Mouse (Mus musculus) layer of hippocampus, adult 9-11 months (tissue): Measurements from ENCODE around the gene Spats2.
A peak's percentile ranks its signal among the peaks of the same experiment; 100 is the strongest.
"Not testable (repeated sequence)": the region's sequence is repeated elsewhere in the genome, so short reads cannot be mapped to it uniquely, and the experiment has no call there.

Source experiments
- DNase-seq: peaks from one replicate; pipeline ENCODE4 v3.0.0; 2022

The Spats2 gene

DNA sequence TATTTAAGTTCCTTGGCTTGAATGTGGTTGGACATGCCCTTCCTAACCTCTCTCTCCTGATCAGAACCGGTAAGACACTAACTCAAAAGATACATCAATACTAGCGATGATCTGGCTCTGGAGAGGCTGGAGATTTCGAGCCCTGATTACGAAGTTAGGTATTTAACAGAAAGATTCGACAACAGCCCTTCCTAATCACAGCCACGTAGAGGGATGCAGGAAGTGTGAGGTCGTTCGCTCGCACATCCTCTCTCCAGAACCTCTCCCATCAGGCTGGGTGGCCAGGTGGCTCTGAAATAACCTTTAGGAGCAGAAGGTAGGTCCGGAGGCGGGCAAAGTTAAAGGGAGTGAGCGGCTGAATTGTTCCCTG is at the start of gene Spats2:
Spats2 (plus strand) TSS at position 206 of the 370 bp plus-strand sequence.
- no peak for DNase-seq

- DNase-seq: not testable (repeated sequence)
Observed at GRCm38 (mm10) chr15:99076011-99076410, 49.7 kb upstream of the Spats2 start.

DNA sequence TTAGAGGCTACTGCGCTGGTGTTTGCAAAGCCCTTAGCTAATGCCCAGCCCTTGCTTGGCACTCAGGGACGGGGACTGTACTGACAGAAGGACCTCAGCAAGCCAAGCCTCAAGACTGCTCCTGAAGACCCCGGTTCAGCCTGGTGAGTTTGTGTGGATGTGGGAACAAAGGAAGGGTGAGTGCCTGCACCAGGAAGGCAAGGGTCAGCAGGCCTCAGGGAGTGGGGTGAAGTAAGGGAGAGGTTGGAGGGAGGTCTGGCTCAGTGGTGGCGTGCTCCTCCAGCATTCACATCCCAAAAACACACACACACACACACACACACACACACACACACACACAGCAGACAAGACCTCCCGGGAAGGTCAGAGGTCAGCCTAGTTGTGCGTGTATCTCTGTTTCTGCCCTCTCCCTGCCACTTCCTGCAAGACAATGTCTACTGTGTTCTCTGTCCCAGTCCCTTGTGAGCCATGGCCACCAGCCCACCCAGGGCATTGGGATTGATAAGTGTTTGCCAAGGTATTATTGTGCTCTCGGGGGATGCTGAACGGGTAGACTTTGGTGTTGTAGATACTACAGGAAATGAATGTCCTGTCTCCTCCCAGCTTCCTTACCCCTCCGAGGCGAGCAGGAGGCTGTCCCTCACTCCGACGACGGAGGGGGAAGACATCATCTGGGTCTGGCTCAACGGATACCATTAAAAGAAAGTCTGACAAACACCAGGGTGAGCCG is 47.4 kb upstream of the Spats2 start:
- DNase-seq: no peak

DNA sequence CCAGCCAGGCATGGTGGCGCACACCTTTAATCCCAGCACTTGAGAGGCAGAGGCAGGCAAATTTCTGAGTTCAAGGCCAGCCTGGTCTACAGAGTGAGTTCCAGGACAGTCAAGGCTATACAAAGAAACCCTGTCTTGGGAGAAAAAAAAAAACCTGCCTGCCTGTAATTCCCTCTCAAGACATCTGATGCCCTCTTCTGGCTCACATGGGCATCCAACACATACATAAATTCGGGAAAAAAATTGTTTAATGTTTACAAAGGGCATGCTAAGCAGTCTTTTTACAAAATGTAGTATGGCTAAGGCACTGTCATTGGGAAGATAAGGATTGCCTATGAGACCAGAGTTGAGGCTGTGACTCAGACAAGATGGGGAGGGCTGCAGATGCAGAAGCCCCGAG is 45.9 kb upstream of the Spats2 start:
- no peak for DNase-seq

DNA sequence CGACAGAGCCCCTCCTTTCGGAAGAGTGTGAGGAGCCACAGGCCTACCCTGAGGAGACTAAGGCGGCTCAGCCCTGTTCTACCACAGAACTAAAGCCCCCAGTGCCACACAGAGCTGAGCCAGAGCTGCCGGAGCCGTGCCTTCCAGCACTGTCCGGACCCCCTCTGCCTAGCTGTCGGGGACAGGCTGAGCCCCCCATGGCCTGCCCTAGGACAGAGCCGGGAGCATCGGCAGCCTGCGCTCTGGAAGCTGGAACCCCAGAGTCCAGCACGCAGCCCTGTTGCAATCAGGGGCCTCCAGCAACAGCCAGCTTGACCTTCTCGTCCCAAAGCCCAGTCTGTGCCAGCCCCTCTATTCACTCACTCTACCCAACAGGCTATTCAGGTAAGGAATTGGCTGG is 43.4 kb upstream of the Spats2 start:
- no peak for DNase-seq

DNA sequence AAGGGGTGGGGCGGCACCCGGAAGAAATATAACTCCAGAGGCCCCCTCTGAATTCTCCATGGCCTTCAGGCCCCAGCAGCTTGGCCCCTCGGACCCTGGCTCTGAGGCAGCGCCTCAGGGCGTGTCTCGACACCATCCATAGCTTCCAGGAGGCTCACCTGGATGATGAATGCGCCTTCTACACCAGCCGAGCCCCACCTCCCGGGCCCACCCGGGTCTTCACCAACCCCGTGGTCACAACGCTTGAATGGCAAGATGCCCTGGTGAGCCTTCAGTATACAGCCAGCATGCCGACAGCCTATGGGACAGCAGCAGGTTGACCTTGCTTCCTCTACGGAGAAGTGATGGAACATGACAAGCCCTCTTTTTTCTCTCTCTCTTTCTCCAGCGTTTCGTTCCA is 42.9 kb upstream of the Spats2 start:
- no peak for DNase-seq

GRCm38 (mm10) chr15:99083258-99083657 is 42.5 kb upstream of the Spats2 start:
- no peak for DNase-seq

- no peak for DNase-seq
Observed at GRCm38 (mm10) chr15:99083867-99084557, 41.7 kb upstream of the Spats2 start.

DNA sequence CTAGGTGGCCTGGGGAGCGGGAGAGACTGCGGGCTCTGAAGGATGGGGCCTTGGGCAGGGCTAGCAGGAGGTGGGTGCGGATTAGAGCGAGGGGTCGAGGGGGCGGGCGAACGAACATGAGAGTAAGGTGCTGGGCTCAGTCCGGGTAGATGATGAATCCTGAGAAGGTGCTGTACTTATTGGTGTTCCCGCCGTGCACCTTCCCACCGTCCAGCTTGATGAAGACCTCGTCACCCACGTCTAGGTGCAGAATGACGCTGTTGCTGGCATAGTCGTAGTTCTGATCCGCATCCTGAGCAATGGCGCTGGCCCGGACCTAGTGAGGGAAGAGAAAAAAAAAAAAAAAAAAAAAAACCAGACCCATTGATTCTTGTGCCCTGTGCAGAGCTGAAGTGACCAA is 41.1 kb upstream of the Spats2 start:
- DNase-seq: no peak

GRCm38 (mm10) chr15:99085997-99086396 is 39.7 kb upstream of the Spats2 start:
- no peak for DNase-seq

- DNase-seq: no peak
Observed at GRCm38 (mm10) chr15:99087253-99088075, 38.3 kb upstream of the Spats2 start, which contains the start of gene C1ql4. C1ql4 (minus strand) TSS chr15:99087817.

DNA sequence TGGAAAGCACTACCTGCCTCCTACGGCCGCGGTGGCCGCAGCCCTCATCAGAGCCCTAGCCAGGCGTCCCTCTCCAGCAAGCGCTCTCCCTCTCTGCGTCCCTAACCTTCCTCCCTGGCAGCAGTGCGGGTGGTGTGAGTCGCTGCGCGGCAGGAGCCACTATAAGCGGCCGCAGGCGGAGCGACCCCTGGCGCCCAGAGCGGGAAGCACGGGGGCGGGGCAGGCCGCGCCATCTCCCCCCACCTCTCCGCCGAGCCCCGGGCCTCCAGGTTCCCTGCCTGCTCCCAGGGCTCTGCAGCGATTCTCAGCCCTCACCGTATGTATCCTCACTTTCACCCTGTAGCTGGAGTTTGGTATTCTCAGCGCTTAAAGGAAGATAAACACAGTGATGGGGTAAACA is 37.4 kb upstream of the Spats2 start:
- DNase-seq: peak; percentile 34

DNA sequence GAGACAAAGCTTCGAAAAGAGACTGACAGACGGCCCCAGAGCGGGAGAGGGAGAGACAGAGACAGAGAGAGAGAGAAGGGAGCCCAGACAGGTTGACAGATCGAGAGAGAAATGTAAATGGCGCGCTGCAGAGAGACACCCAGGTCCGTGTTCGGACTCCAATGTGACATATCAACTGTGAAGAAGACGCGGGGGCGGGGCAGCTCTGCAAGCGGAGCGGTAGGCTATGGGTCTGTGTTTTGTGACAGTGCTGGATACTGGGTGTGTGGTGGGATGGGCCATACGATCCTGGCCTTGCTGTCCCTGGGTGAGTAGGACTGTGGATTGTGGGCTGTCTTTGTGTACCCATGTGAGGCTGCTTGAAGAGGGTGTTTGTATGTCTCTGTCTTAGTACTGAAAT is 36.6 kb upstream of the Spats2 start:
- no peak for DNase-seq

GRCm38 (mm10) chr15:99092870-99093269 is 32.8 kb upstream of the Spats2 start, which contains the start of gene Dnajc22:
Dnajc22 (plus strand) TSS chr15:99093170.
- no peak for DNase-seq

GRCm38 (mm10) chr15:99093291-99094258 is 32.1 kb upstream of the Spats2 start:
- peak; percentile 46 for DNase-seq

- DNase-seq: no peak
Observed at GRCm38 (mm10) chr15:99094631-99095270, 31.0 kb upstream of the Spats2 start.

- no peak for DNase-seq
Observed at GRCm38 (mm10) chr15:99095356-99095755, 30.4 kb upstream of the Spats2 start.

DNA sequence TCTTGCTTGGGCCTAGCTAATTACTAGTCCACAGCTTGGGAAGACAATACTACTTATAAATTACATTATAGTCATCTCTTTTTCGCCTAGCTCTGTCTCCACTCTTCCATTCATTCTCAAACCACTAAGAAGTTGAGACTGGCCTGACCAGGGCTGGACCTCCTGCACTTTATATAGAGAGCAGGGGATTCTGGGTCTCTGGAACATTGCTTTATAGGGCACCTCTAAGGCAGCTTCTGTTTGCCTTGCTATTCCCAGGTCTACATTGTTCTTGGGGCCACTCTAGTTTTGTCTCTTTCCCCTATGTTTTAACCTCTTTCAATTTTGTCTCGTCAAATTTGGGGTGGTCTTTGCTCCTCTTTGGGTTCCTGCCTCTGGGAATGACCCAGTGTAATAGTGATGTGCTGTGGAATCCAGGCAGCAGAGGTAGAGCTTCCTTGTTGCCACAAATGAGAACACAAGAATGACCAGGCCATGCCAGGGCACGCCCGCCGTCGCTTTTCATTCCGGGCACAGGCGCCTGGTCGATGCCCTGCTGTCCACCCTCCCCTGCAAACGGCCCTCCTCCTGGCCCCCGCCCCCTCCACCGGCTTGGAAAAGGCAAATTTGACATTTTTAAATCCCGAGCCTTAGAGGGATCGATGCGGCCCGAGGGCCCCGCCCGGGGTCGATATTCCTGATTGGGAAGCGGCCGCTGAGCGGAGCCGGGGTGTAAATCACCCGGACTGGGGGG is 29.5 kb upstream of the Spats2 start:
- DNase-seq: no peak

GRCm38 (mm10) chr15:99096831-99097500 is 28.8 kb upstream of the Spats2 start:
- no peak for DNase-seq

GRCm38 (mm10) chr15:99097840-99098492 is 27.8 kb upstream of the Spats2 start:
- no peak for DNase-seq
